Mouse (Mus musculus) testis, adult 2 months (tissue): ENCODE measurements at regions not wholly inside any gene's neighbourhood (a gene's known extent, or its start where the extent isn't known, plus 50 kb on each side); places are given as distances from the start of the nearest gene placed in this dataset.

Source experiments
- CTCF ChIP-seq: fragments of 200-500 bp; IDR thresholded peaks from 2 replicates; pipeline ENCODE4 v1.5.1; 2012; ENCODE audit warnings: low read depth, mild to moderate bottlenecking, inconsistent platforms, low read length, moderate library complexity; ENCODE audit not compliant: control insufficient read depth, insufficient read depth, insufficient replicate concordance
- POLR2A ChIP-seq: fragments of 200-500 bp; IDR thresholded peaks from 2 replicates; pipeline ENCODE4 v1.6.1; 2012; ENCODE audit warnings: low read depth, mild to moderate bottlenecking, inconsistent platforms, low read length, moderate library complexity; ENCODE audit not compliant: control insufficient read depth

DNA sequence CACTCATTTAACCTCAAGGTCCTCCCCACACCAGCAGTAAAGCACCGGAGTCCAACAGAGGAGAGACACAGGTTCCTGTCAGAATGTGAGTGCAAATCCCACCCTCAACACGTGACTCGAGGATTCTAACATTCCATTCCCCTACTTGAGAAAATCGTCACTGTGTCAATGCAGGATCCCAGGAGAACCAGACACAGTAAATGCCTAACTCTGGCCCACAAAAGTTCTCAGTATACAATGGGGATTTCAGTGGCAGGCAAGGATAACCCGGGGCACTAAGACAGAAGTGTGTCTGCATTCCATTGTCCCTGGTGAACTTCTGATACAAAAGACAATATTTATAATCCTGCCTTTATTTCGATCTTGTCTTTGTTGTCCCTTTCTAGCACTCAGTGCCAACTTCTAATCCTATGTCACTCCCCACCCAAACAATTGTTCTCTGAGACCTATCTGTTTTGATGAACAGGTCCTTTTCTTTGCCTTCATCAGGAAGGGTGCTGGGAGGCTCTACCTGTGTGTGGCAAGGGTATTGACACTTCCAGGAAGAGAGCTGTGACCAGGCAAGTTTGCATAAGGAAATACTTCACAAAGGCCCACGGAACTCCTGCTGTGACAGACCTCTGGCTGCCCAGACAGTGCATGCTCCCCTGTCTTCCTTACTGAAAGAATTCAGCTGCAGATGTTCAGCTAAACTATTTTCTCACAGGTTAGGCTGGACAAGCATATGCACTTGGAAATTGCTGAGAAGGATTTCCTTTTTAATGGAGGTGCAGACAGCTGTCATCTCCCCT is 267.8 kb downstream of the C1d start:
- TF ChIP-seq CTCF = no peak
- TF ChIP-seq POLR2A = no peak
